31 mouse cellular contexts compared by ENCODE assay signal in the genomic region with DNA sequence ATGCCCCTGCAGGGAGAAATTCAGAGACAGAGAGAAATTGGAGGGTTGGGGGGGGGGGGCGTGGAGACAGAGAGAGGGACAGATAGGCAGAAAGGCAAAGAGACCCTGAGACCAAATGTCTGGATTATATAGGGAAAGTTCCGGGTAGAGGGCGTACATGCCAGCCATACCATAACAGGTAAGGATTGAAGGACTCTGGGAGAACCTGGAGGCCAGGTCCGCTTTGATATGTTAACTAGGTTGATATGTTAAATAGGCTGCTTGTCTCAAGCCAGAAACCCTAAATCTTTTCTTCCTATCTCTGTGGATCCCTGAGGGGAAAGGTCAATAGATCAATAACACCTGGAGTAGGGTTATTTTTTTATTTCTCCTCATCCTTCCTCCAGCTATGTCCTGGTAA.
"Had no signal": no experiment of that assay in that cellular context is flagged by ENCODE, and none has a peak within 500 bp of the region (broad histone marks: within the 10 kb centered on the region; RNA-seq: fewer than 3 reads in every experiment).

No protein-coding gene starts in this region.

- ATAC-seq: liver, embryonic 12.5 days; liver, postnatal 0 days; lung, postnatal 0 days; midbrain, embryonic 13.5 days; midbrain, embryonic 15.5 days; midbrain, embryonic 16.5 days had no signal

- H3K27me3 ChIP-seq: limb, embryonic 12.5 days; limb, embryonic 13.5 days; limb, embryonic 15.5 days; liver, embryonic 12.5 days; liver, embryonic 13.5 days; liver, embryonic 15.5 days; lung, embryonic 15.5 days; midbrain, embryonic 12.5 days; midbrain, embryonic 13.5 days; midbrain, embryonic 15.5 days; neural tube, embryonic 12.5 days had no signal

- DNase-seq: left cerebral cortex, postnatal 4 days; liver; liver, embryonic 13.5 days; liver, postnatal 0 days; lung, adult 18-20 months; lung, adult 2 months; lung, embryonic 14.5 days; lung, postnatal 10 days; lung, postnatal 14 days; lung, postnatal 36 days; lung, postnatal 4 days; midbrain, embryonic 14.5 days had no signal

- H3K36me3 ChIP-seq: limb, embryonic 10.5 days; limb, embryonic 12.5 days; limb, embryonic 13.5 days; limb, embryonic 15.5 days; liver, embryonic 12.5 days; liver, embryonic 13.5 days; liver, embryonic 15.5 days; lung, embryonic 15.5 days; midbrain, embryonic 12.5 days; midbrain, embryonic 13.5 days; midbrain, embryonic 15.5 days; neural tube, embryonic 12.5 days had no signal

- H3K9ac ChIP-seq: limb, embryonic 12.5 days; limb, embryonic 13.5 days; limb, embryonic 15.5 days; liver, embryonic 12.5 days; liver, embryonic 13.5 days; liver, embryonic 14.5 days; liver, embryonic 15.5 days; liver, postnatal 0 days; lung, embryonic 14.5 days; lung, embryonic 15.5 days; midbrain, embryonic 12.5 days; midbrain, embryonic 13.5 days; midbrain, embryonic 15.5 days; neural tube, embryonic 12.5 days had no signal

- H3K4me3 ChIP-seq: limb, embryonic 10.5 days; limb, embryonic 12.5 days; limb, embryonic 13.5 days; limb, embryonic 15.5 days; liver, embryonic 12.5 days; liver, embryonic 13.5 days; liver, embryonic 15.5 days; lung, embryonic 15.5 days; megakaryocyte, embryonic 14.5 days; midbrain, embryonic 12.5 days; midbrain, embryonic 13.5 days; midbrain, embryonic 15.5 days; myocyte; neural tube, embryonic 12.5 days had no signal

- H3K27ac ChIP-seq: limb, embryonic 10.5 days; limb, embryonic 12.5 days; limb, embryonic 13.5 days; limb, embryonic 15.5 days; liver, embryonic 12.5 days; liver, embryonic 13.5 days; liver, embryonic 14.5 days; liver, embryonic 15.5 days; lung, embryonic 15.5 days; macrophage; midbrain, embryonic 12.5 days; midbrain, embryonic 13.5 days; midbrain, embryonic 15.5 days; neural tube, embryonic 12.5 days had no signal

- H3K9me3 ChIP-seq: limb, embryonic 10.5 days; limb, embryonic 12.5 days; limb, embryonic 13.5 days; limb, embryonic 15.5 days; liver, embryonic 12.5 days; liver, embryonic 13.5 days; liver, embryonic 15.5 days; lung, embryonic 15.5 days; megakaryocyte, embryonic 14.5 days; midbrain, embryonic 12.5 days; midbrain, embryonic 13.5 days; midbrain, embryonic 15.5 days; neural tube, embryonic 12.5 days had no signal

- H3K4me1 ChIP-seq: limb, embryonic 10.5 days; limb, embryonic 12.5 days; limb, embryonic 13.5 days; limb, embryonic 15.5 days; liver, embryonic 12.5 days; liver, embryonic 13.5 days; liver, embryonic 15.5 days; lung, embryonic 15.5 days; midbrain, embryonic 12.5 days; midbrain, embryonic 13.5 days; midbrain, embryonic 15.5 days; neural tube, embryonic 12.5 days had no signal

- H3K4me2 ChIP-seq: limb, embryonic 12.5 days; limb, embryonic 13.5 days; limb, embryonic 15.5 days; liver, embryonic 11.5 days; liver, embryonic 12.5 days; liver, embryonic 13.5 days; liver, embryonic 15.5 days; lung, embryonic 14.5 days; lung, embryonic 15.5 days; midbrain, embryonic 11.5 days; midbrain, embryonic 12.5 days; midbrain, embryonic 13.5 days; midbrain, embryonic 15.5 days; neural tube, embryonic 12.5 days had no signal
